30 mouse cellular contexts compared by ENCODE assay signal in the genomic region with DNA sequence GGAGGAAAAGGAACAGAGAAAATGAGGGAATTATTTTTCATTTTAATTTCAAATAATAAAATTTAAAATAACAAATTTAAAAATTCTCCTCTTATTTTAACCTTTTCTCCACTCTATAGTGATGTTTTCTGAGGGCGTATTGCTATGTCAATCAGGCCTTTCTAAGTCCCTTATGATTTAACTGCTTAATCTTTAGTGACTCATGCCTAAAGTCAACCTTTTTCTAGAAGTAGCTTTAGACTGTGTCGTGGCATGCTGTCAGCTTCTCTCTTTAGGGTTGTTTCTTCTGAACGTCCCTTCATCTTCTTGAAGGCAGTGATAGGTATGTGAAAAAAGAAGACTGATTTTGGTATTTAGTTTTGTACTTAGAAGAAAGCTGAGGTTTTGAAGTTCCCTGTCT.
"Had no signal": no experiment of that assay in that cellular context is flagged by ENCODE, and none has a peak within 500 bp of the region (broad histone marks: within the 10 kb centered on the region; RNA-seq: fewer than 3 reads in every experiment).

No protein-coding gene starts in this region.

- H3K9me3 ChIP-seq: limb, embryonic 10.5 days; limb, embryonic 12.5 days; limb, embryonic 13.5 days; limb, embryonic 15.5 days; liver, embryonic 12.5 days; liver, embryonic 13.5 days; liver, embryonic 15.5 days; lung, embryonic 15.5 days; megakaryocyte, embryonic 14.5 days; midbrain, embryonic 10.5 days; midbrain, embryonic 12.5 days; midbrain, embryonic 13.5 days had no signal

- H3K4me1 ChIP-seq: limb, embryonic 10.5 days; limb, embryonic 12.5 days; limb, embryonic 13.5 days; limb, embryonic 15.5 days; liver, embryonic 15.5 days; lung, embryonic 15.5 days; megakaryocyte, embryonic 14.5 days; midbrain, embryonic 10.5 days; midbrain, embryonic 12.5 days; midbrain, embryonic 13.5 days had no signal

- H3K36me3 ChIP-seq: limb, embryonic 10.5 days; limb, embryonic 12.5 days; limb, embryonic 13.5 days; limb, embryonic 15.5 days; liver, embryonic 12.5 days; liver, embryonic 13.5 days; liver, embryonic 15.5 days; lung, embryonic 15.5 days; midbrain, embryonic 10.5 days; midbrain, embryonic 12.5 days; midbrain, embryonic 13.5 days had no signal

- H3K4me2 ChIP-seq: limb, embryonic 12.5 days; limb, embryonic 13.5 days; limb, embryonic 15.5 days; liver, embryonic 11.5 days; liver, embryonic 12.5 days; liver, embryonic 13.5 days; liver, embryonic 15.5 days; lung, embryonic 14.5 days; lung, embryonic 15.5 days; midbrain, embryonic 11.5 days; midbrain, embryonic 12.5 days; midbrain, embryonic 13.5 days had no signal

- H3K4me3 ChIP-seq: limb, embryonic 10.5 days; limb, embryonic 12.5 days; limb, embryonic 13.5 days; limb, embryonic 15.5 days; liver, embryonic 12.5 days; liver, embryonic 13.5 days; liver, embryonic 15.5 days; lung, embryonic 15.5 days; megakaryocyte, embryonic 14.5 days; midbrain, embryonic 10.5 days; midbrain, embryonic 12.5 days; midbrain, embryonic 13.5 days; myocyte had no signal

- DNase-seq: left cerebral cortex, postnatal 4 days; liver; liver, embryonic 13.5 days; liver, postnatal 0 days; lung, adult 18-20 months; lung, adult 2 months; lung, embryonic 14.5 days; lung, postnatal 10 days; lung, postnatal 14 days; lung, postnatal 36 days; lung, postnatal 4 days; midbrain, embryonic 14.5 days had no signal

- H3K9ac ChIP-seq: limb, embryonic 12.5 days; limb, embryonic 13.5 days; limb, embryonic 15.5 days; liver, embryonic 12.5 days; liver, embryonic 13.5 days; liver, embryonic 14.5 days; liver, embryonic 15.5 days; liver, postnatal 0 days; lung, embryonic 14.5 days; lung, embryonic 15.5 days; midbrain, embryonic 12.5 days; midbrain, embryonic 13.5 days had no signal

- H3K27me3 ChIP-seq: limb, embryonic 12.5 days; limb, embryonic 13.5 days; limb, embryonic 15.5 days; liver, embryonic 12.5 days; liver, embryonic 13.5 days; liver, embryonic 15.5 days; lung, embryonic 15.5 days; megakaryocyte, embryonic 14.5 days; midbrain, embryonic 12.5 days; midbrain, embryonic 13.5 days had no signal

- H3K27ac ChIP-seq: limb, embryonic 10.5 days; limb, embryonic 12.5 days; limb, embryonic 13.5 days; limb, embryonic 15.5 days; liver, embryonic 12.5 days; liver, embryonic 13.5 days; liver, embryonic 14.5 days; liver, embryonic 15.5 days; lung, embryonic 15.5 days; macrophage; midbrain, embryonic 10.5 days; midbrain, embryonic 12.5 days; midbrain, embryonic 13.5 days had no signal

- ATAC-seq: liver, embryonic 12.5 days; liver, postnatal 0 days; lung, postnatal 0 days; midbrain, embryonic 13.5 days; midbrain, embryonic 16.5 days had no signal
